Mouse (Mus musculus) monocyte, adult 59 days (primary cell): ENCODE measurements around the gene Psmd7. TPM values are rescaled to one million over a fixed set of nuclear protein-coding genes. Genes with fewer than 3 reads are reported as not detected.

ENCODE experiments used
- total RNA-seq, 2 experiments: library from RNA; stranded (reverse); gene quantifications; one replicate each; pipeline ENCODE4 v1.2.4; 2023

Psmd7 gene
- total RNA-seq, result 10 to 100 TPM; 34.1 to 42.8 TPM

GRCm38 (mm10) chr8:107587995-107588780, at the start of gene Psmd7:
Gene Psmd7 (minus strand): TSS chr8:107588464.

Other genes with a start within 250 kb of the Psmd7 start
- under 1 TPM; 0.63 to 0.67 TPM for gene Nqo1, start 185.3 kb downstream of the Psmd7 start, total RNA-seq
- gene Nob1, start 163.4 kb downstream of the Psmd7 start, total RNA-seq, result 10 to 100 TPM; 18.7 to 27.5 TPM
- 100 to 1,000 TPM; 112 to 125 TPM for gene Wwp2, start 152.1 kb downstream of the Psmd7 start, total RNA-seq